Mouse (Mus musculus): ENCODE measurements around the gene Klc4.

Gene Klc4

GRCm38 (mm10) chr17:46621324-46621723 lies 24.5 kb downstream of the Klc4 start:
- no peak for DNase-seq (ENCODE audit: inconsistent ontology term)

- no peak for DNase-seq (ENCODE audit: inconsistent ontology term)
These were observed 26.0 kb downstream of the Klc4 start for GRCm38 (mm10) chr17:46619683-46620357.

- peak; percentile 61 for DNase-seq (ENCODE audit: inconsistent ontology term)
These were observed 26.8 kb downstream of the Klc4 start for GRCm38 (mm10) chr17:46618769-46619682.

- no peak for DNase-seq (ENCODE audit: inconsistent ontology term)
These were observed 27.4 kb downstream of the Klc4 start for GRCm38 (mm10) chr17:46618394-46618768.

- DNase-seq (ENCODE audit: inconsistent ontology term): no peak
These were observed 28.0 kb downstream of the Klc4 start for GRCm38 (mm10) chr17:46617799-46618198.

- no peak for DNase-seq (ENCODE audit: inconsistent ontology term)
These were observed 32.6 kb downstream of the Klc4 start for GRCm38 (mm10) chr17:46613229-46613628.

GRCm38 (mm10) chr17:46612820-46613219 lies 33.0 kb downstream of the Klc4 start:
- peak; percentile 71 for DNase-seq (ENCODE audit: inconsistent ontology term)

- DNase-seq (ENCODE audit: inconsistent ontology term): no peak
These were observed 33.6 kb downstream of the Klc4 start for GRCm38 (mm10) chr17:46612189-46612588.

GRCm38 (mm10) chr17:46611316-46611715 lies 34.5 kb downstream of the Klc4 start:
- no peak for DNase-seq (ENCODE audit: inconsistent ontology term)

GRCm38 (mm10) chr17:46609721-46610514 lies 35.9 kb downstream of the Klc4 start:
- DNase-seq (ENCODE audit: inconsistent ontology term): no peak

GRCm38 (mm10) chr17:46605987-46606386 lies 39.8 kb downstream of the Klc4 start:
- no peak for DNase-seq (ENCODE audit: inconsistent ontology term)

GRCm38 (mm10) chr17:46605126-46605525 lies 40.7 kb downstream of the Klc4 start:
- DNase-seq (ENCODE audit: inconsistent ontology term): no peak

GRCm38 (mm10) chr17:46603229-46603628 lies 42.6 kb downstream of the Klc4 start:
- DNase-seq (ENCODE audit: inconsistent ontology term): no peak

GRCm38 (mm10) chr17:46602212-46602611 lies 43.6 kb downstream of the Klc4 start:
- DNase-seq (ENCODE audit: inconsistent ontology term): no peak

- DNase-seq (ENCODE audit: inconsistent ontology term): no peak
These were observed 45.3 kb downstream of the Klc4 start for GRCm38 (mm10) chr17:46600569-46600968.

- DNase-seq (ENCODE audit: inconsistent ontology term): no peak
These were observed 46.9 kb downstream of the Klc4 start for GRCm38 (mm10) chr17:46598963-46599362.

- no peak for DNase-seq (ENCODE audit: inconsistent ontology term)
These were observed 47.9 kb downstream of the Klc4 start for GRCm38 (mm10) chr17:46597956-46598355.

GRCm38 (mm10) chr17:46595336-46595735 lies 50.5 kb downstream of the Klc4 start:
- no peak for DNase-seq (ENCODE audit: inconsistent ontology term)

GRCm38 (mm10) chr17:46594606-46595005 lies 51.2 kb downstream of the Klc4 start:
- no peak for DNase-seq (ENCODE audit: inconsistent ontology term)

- no peak for DNase-seq (ENCODE audit: inconsistent ontology term)
These were observed 52.7 kb downstream of the Klc4 start for GRCm38 (mm10) chr17:46593124-46593523.

GRCm38 (mm10) chr17:46591406-46591805 lies 54.4 kb downstream of the Klc4 start:
- DNase-seq (ENCODE audit: inconsistent ontology term): no peak

GRCm38 (mm10) chr17:46590439-46590838 lies 55.4 kb downstream of the Klc4 start:
- no peak for DNase-seq (ENCODE audit: inconsistent ontology term)

All from Muller cell, postnatal 12 days (primary cell).